Mouse (Mus musculus) lung, embryonic 14.5 days (tissue): ENCODE measurements at regions not wholly inside any gene's neighbourhood (a gene's known extent, or its start where the extent isn't known, plus 50 kb on each side); places are given as distances from the start of the nearest gene placed in this dataset.
"Not testable (repeated sequence)": the region's sequence is repeated elsewhere in the genome, so short reads cannot be mapped to it uniquely, and the experiment has no call there.

Experiments
- ATAC-seq: fragments of 200-750 bp; cut with Nextera tagmentation; 2 replicates; pipeline ENCODE4 v1.8.0; 2017; ENCODE audit warnings: mild to moderate bottlenecking, moderate TSS enrichment, moderate library complexity; ENCODE audit not compliant: insufficient read depth
- DNase-seq: peaks from one replicate; pipeline ENCODE4 v3.0.0-alpha.2; 2015
- H3K27ac ChIP-seq: fragments of 300-500 bp; sonication (generic); 2 replicates; pipeline ENCODE4 v1.5.1; 2014; ENCODE audit warnings: low read depth, mild to moderate bottlenecking, moderate library complexity
- H3K27me3 ChIP-seq: fragments of 300-500 bp; sonication (generic); 2 replicates; pipeline ENCODE4 v1.6.1; 2014; ENCODE audit warnings: low read length, control low read depth; ENCODE audit not compliant: insufficient read depth
- H3K36me3 ChIP-seq: fragments of 300-500 bp; sonication (generic); 2 replicates; pipeline ENCODE4 v1.6.1; 2014; ENCODE audit warnings: control low read depth; ENCODE audit not compliant: insufficient read depth
- H3K4me1 ChIP-seq: fragments of 300-500 bp; sonication (generic); 2 replicates; pipeline ENCODE4 v1.6.1; 2014; ENCODE audit warnings: antibody characterized with exemption, control low read depth; ENCODE audit not compliant: insufficient read depth
- H3K4me2 ChIP-seq: fragments of 300-500 bp; sonication (generic); 2 replicates; pipeline ENCODE4 v1.6.1; 2014; ENCODE audit warnings: mild to moderate bottlenecking
- H3K4me3 ChIP-seq: fragments of 300-500 bp; sonication (generic); 2 replicates; pipeline ENCODE4 v1.5.1; 2014; ENCODE audit warnings: low read depth, low read length
- H3K9ac ChIP-seq: fragments of 300-500 bp; sonication (generic); 2 replicates; pipeline ENCODE4 v1.6.1; 2014
- H3K9me3 ChIP-seq: fragments of 300-500 bp; sonication (generic); 2 replicates; pipeline ENCODE4 v1.6.1; 2016; ENCODE audit warnings: low read depth, low read length, control low read depth
- CTCF ChIP-seq: IDR thresholded peaks from 2 replicates; pipeline ENCODE4 v1.5.1; 2016; ENCODE audit warnings: antibody characterized with exemption, low read depth
- WGBS: fragments of 180-500 bp; shearing (Covaris S2); extraction: QIAGEN DNeasy Blood & Tissue Kit; methylation state at CpG from one replicate; pipeline ENCODE4 v1.1.7; 2014; 5-methylcytosine and 5-hydroxymethylcytosine counted together

- Histone ChIP-seq H3K27me3 (no peaks in the 10 kb centered on the region), H3K4me2 (no peak overlapping the region), H3K4me3 (no peak overlapping the region), H3K27ac (no peak overlapping the region), H3K4me1 (no peaks in the 10 kb centered on the region), H3K36me3 (no peaks in the 10 kb centered on the region), H3K9ac (no peak overlapping the region), H3K9me3 (no peaks in the 10 kb centered on the region)
- DNase-seq = no peak
- no peak for TF ChIP-seq CTCF
- 86% methylated on average over 2 of the region's 2 CpGs for WGBS
- no peak for ATAC-seq
These were observed 50.0 kb upstream of the Klhl24 start for GRCm38 (mm10) chr16:20047356-20047755.

GRCm38 (mm10) chr16:20035166-20035565 lies 52.3 kb upstream of the Klhl6 start:
- H3K9me3 ChIP-seq, DNase-seq, H3K9ac ChIP-seq, H3K4me1 ChIP-seq, H3K4me2 ChIP-seq, H3K4me3 ChIP-seq, H3K27ac ChIP-seq, ATAC-seq, H3K27me3 ChIP-seq, H3K36me3 ChIP-seq: not testable (repeated sequence)
- WGBS = 91% methylated on average over 2 of the region's 2 CpGs

GRCm38 (mm10) chr16:20032328-20033081 lies 49.7 kb upstream of the Klhl6 start:
- 52% methylated on average over 4 of the region's 4 CpGs for WGBS
- H3K4me3 ChIP-seq = no peak overlapping the region
- H3K36me3 ChIP-seq = no peaks in the 10 kb centered on the region
- no peak for TF ChIP-seq CTCF
- H3K9me3 ChIP-seq = no peaks in the 10 kb centered on the region
- H3K27me3 ChIP-seq = no peaks in the 10 kb centered on the region
- H3K9ac ChIP-seq = no peak overlapping the region
- no peaks in the 10 kb centered on the region for H3K4me1 ChIP-seq
- H3K27ac ChIP-seq = no peak overlapping the region
- ATAC-seq (no peak), DNase-seq (peak; percentile 10)
- no peak overlapping the region for H3K4me2 ChIP-seq
